Mouse (Mus musculus) hindbrain, embryonic 15.5 days (tissue): Measurements from ENCODE around the gene Col7a1. TPM values are rescaled to one million over a fixed set of nuclear protein-coding genes. Genes with fewer than 3 reads are reported as not detected.

Experiments
- ATAC-seq: fragments of 200-750 bp; cut with Nextera tagmentation; 2 replicates; pipeline ENCODE4 v1.8.0; 2017; ENCODE audit warnings: low read depth, moderate number of reproducible peaks, moderate TSS enrichment; ENCODE audit not compliant: low FRiP score
- H3K27ac ChIP-seq: fragments of 300-500 bp; sonication (generic); replicated peaks from 2 replicates; pipeline ENCODE4 v1.5.1; 2015; ENCODE audit warnings: mild to moderate bottlenecking, inconsistent platforms
- H3K27me3 ChIP-seq: fragments of 300-500 bp; sonication (generic); 2 replicates; pipeline ENCODE4 v1.6.1; 2015; ENCODE audit warnings: control low read depth, inconsistent platforms
- H3K36me3 ChIP-seq: fragments of 300-500 bp; sonication (generic); 2 replicates; pipeline ENCODE4 v1.6.1; 2015; ENCODE audit warnings: control low read depth, inconsistent platforms
- H3K4me1 ChIP-seq: fragments of 300-500 bp; sonication (generic); replicated peaks from 2 replicates; pipeline ENCODE4 v1.6.1; 2015; ENCODE audit warnings: control low read depth, inconsistent platforms
- H3K4me2 ChIP-seq: fragments of 300-500 bp; sonication (generic); 2 replicates; pipeline ENCODE4 v1.6.1; 2015; ENCODE audit warnings: moderate library complexity, mild to moderate bottlenecking, inconsistent platforms
- H3K4me3 ChIP-seq: fragments of 300-500 bp; sonication (generic); 2 replicates; pipeline ENCODE4 v1.5.1; 2015; ENCODE audit warnings: mild to moderate bottlenecking, inconsistent platforms
- H3K9ac ChIP-seq: fragments of 300-500 bp; sonication (generic); 2 replicates; pipeline ENCODE4 v1.6.1; 2015; ENCODE audit warnings: inconsistent platforms
- H3K9me3 ChIP-seq: fragments of 300-500 bp; sonication (generic); 2 replicates; pipeline ENCODE4 v1.6.1; 2016; ENCODE audit warnings: control low read depth, inconsistent platforms
- WGBS: fragments of 180-500 bp; shearing (Covaris S2); methylation state at CpG from one replicate; pipeline ENCODE4 v1.1.7; 2015; 5-methylcytosine and 5-hydroxymethylcytosine counted together
- polyA plus RNA-seq: library from polyadenylated mRNA; unstranded; fragments of >200 nt; fragmentation: Nextera tagmentation; extraction: Ambion mirVana; gene quantifications from 2 replicates; pipeline ENCODE4 v1.2.1, GENCODE M21; 2015

Gene Col7a1
- polyA plus RNA-seq, 1 experiment from 2014 or later: 2.1 TPM

DNA sequence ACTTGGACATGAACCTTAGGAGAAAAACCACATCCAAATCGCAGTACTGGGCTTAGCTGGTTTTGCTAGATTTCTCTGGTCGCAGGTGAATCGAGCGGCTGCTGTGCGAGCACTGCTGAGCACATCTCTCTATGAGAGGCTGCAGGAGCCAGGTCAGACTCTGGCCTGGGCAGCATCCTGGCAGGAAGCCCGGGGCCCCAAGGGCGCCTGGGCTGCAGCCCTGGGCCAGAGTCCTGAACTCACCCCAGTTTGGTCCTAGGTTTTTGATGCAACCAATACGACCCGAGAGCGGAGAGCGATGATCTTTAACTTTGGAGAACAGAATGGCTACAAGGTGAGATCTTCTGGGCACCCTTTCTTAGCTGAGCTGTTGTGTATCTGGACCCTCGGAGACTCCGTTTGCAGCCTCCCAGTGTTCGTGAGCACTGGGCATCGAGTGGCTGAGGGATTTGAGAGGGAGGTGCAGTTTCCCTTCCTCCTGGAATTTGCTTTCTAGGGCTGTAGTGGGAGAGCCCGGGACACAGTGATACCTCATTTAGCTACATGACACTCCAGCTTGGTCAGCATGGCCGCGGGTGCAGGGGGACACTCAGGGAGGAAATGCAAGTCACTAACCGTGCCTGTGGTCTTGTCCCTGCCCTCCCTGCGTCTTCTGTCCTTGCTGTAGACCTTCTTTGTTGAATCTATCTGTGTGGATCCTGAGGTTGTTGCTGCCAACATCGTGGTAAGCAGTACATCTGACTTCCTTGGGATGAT, 53.8 kb downstream of the Col7a1 start:
- ATAC-seq: no peak
- Histone ChIP-seq H3K27me3 (no peaks in the 10 kb centered on the region), H3K27ac (no peak overlapping the region), H3K4me3 (no peak overlapping the region), H3K36me3 (peaks cover 23% of the 10 kb centered on the region), H3K4me2 (no peak overlapping the region), H3K9me3 (no peaks in the 10 kb centered on the region), H3K4me1 (no peaks in the 10 kb centered on the region), H3K9ac (no peak overlapping the region)
- WGBS: 83% methylated on average over 21 of the region's 21 CpGs

DNA sequence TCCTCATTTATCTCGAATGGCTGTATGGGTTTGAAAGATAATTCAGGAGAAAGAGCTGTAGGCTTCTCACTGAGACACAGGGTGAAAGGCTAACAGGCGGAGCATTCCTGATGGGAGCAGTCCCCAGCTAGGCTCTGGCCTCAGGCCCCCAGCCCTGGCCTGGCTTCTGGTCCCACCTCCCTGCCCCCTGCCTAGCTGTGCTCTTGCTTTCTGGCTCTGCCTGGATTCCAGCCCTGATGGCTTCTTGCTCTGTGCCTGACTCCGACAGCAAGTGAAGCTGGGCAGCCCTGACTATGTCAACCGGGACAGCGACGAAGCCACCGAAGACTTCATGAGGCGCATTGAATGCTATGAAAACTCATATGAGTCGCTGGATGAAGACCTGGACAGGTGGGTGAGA, 54.7 kb downstream of the Col7a1 start:
- Histone ChIP-seq H3K4me2 (no peak overlapping the region), H3K4me1 (no peaks in the 10 kb centered on the region), H3K4me3 (no peak overlapping the region), H3K27me3 (no peaks in the 10 kb centered on the region), H3K9ac (no peak overlapping the region), H3K9me3 (no peaks in the 10 kb centered on the region), H3K36me3 (peaks cover 24% of the 10 kb centered on the region), H3K27ac (no peak overlapping the region)
- ATAC-seq: no peak
- 82% methylated on average over 9 of the region's 9 CpGs for WGBS

DNA sequence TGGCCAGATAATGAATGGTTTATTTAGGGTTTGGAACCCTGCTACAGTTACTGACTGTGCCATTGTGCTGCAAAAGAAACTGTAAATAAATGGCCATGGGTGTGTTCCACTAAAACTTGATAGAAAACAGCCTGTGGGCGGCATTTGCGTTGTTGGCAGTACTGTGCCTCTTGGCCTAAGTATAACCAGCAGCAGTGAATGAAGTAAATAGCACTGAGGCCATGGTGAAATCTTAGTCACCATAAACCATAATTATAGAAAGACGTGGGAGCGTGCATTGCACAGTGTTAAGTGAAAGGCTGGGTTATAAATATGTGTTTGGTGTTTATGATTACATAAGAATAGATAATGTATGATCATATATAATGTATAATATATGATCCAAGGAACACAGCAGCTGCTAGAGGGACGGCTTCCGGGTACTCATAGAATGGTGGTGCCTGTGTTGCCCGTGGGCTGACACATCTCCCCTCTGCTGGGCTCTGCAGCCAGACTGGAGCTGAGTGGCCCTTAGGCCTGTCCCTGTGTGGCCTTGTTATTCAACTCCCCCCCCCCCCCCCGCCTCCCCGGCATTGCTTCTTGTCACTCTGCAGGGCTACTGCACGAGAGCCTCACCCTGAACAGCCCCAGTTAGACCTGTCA, 55.7 kb downstream of the Col7a1 start:
- no peaks in the 10 kb centered on the region for H3K4me1 ChIP-seq
- H3K36me3 ChIP-seq: peaks cover 24% of the 10 kb centered on the region
- H3K4me3 ChIP-seq: no peak overlapping the region
- H3K4me2 ChIP-seq: no peak overlapping the region
- no peaks in the 10 kb centered on the region for H3K9me3 ChIP-seq
- ATAC-seq: no peak
- 77% methylated on average over 9 of the region's 10 CpGs for WGBS
- no peaks in the 10 kb centered on the region for H3K27me3 ChIP-seq
- no peak overlapping the region for H3K27ac ChIP-seq
- H3K9ac ChIP-seq: no peak overlapping the region

DNA sequence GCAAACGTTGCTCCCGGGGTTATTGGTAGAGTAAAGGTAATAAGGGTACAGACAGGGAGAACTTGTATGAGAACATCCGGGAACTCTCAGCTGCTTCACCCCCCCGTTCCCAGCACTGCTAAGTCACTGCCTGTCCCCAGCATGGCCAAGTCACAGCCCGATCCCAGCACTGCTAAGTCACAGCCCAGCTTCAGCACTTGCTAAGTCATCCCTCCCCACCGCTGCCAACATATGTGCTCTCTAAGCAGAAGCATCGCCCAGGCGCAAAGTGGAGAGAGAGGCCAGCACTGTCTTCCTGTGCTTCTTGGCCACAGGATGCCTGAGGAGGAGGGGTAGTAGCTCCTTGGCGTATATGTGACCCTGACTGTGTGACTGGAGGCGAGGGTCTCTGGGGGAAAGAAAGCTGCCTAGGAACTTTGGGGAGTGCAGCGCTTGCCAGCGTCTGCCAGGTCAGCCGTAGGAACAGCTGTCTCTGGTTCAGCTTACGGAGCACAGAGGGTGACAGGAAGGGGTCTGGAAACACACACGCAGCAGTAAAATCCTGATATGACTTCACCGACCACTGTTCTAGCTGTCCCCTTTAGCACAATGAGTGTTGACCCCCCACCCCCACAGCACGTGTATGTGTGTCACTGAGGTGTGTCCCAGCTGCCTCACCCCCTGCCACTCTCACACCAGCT, 56.4 kb downstream of the Col7a1 start:
- peaks cover 24% of the 10 kb centered on the region for H3K36me3 ChIP-seq

DNA sequence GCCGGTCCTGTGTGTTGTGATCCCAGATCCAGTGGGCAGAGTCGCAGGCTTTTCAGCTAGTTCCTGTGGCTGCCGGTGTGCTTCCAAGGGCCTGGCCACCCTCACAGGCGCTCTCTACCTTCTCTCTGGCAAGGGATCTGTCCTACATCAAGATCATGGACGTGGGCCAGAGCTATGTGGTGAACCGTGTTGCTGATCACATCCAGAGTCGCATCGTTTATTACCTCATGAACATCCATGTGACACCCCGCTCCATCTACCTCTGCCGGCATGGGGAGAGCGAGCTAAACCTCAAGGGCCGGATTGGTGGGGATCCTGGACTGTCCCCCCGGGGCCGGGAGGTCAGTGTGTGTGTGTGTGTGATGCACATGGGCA, 56.9 kb downstream of the Col7a1 start:
- ATAC-seq: 0 out of 2 replicates have a peak, but pooled peaks have one; percentile 38
- WGBS: 89% methylated on average over 14 of the region's 14 CpGs
- no peaks in the 10 kb centered on the region for H3K4me1 ChIP-seq

More for the DNA sequence above, 56.4 kb downstream of the Col7a1 start:
- H3K27me3 ChIP-seq: no peaks in the 10 kb centered on the region
- H3K9ac ChIP-seq: no peak overlapping the region
- no peaks in the 10 kb centered on the region for H3K9me3 ChIP-seq
- no peak for ATAC-seq
- no peak overlapping the region for H3K4me2 ChIP-seq
- H3K4me3 ChIP-seq: no peak overlapping the region
- H3K27ac ChIP-seq: no peak overlapping the region
- 60% methylated on average over 17 of the region's 17 CpGs for WGBS
- H3K4me1 ChIP-seq: no peaks in the 10 kb centered on the region

DNA sequence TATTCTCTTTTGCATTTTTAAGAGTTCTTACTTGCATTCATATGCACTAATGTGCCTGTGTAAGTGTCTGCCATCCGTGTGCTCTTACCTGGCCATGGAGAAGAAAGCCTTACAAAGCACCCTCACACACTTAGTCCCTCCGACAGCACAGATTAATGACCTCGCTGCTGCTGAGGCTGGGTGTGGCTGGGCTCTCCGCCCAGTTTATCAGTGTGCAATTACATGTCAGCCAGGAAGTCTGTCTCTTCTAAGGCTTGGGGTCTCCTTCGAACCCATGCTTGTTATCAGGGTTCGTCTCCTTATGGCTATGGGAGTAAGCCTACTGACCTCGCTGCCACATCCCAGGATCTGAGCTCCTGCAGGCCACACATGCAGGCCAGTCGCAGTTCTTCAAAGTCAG, 62.0 kb downstream of the Col7a1 start:
- H3K36me3 ChIP-seq: peaks cover 11% of the 10 kb centered on the region
- H3K27me3 ChIP-seq: no peaks in the 10 kb centered on the region
- WGBS: 79% methylated on average over 8 of the region's 8 CpGs
- H3K4me3 ChIP-seq: no peak overlapping the region
- no peak overlapping the region for H3K27ac ChIP-seq
- no peak for ATAC-seq
- H3K9me3 ChIP-seq: no peaks in the 10 kb centered on the region
- H3K4me1 ChIP-seq: no peaks in the 10 kb centered on the region
- no peak overlapping the region for H3K9ac ChIP-seq
- no peak overlapping the region for H3K4me2 ChIP-seq

More for the DNA sequence above, 56.9 kb downstream of the Col7a1 start:
- H3K9me3 ChIP-seq: no peaks in the 10 kb centered on the region
- no peak overlapping the region for H3K4me3 ChIP-seq
- no peak overlapping the region for H3K27ac ChIP-seq
- H3K36me3 ChIP-seq: peaks cover 22% of the 10 kb centered on the region
- no peaks in the 10 kb centered on the region for H3K27me3 ChIP-seq
- no peak overlapping the region for H3K4me2 ChIP-seq
- no peak overlapping the region for H3K9ac ChIP-seq

DNA sequence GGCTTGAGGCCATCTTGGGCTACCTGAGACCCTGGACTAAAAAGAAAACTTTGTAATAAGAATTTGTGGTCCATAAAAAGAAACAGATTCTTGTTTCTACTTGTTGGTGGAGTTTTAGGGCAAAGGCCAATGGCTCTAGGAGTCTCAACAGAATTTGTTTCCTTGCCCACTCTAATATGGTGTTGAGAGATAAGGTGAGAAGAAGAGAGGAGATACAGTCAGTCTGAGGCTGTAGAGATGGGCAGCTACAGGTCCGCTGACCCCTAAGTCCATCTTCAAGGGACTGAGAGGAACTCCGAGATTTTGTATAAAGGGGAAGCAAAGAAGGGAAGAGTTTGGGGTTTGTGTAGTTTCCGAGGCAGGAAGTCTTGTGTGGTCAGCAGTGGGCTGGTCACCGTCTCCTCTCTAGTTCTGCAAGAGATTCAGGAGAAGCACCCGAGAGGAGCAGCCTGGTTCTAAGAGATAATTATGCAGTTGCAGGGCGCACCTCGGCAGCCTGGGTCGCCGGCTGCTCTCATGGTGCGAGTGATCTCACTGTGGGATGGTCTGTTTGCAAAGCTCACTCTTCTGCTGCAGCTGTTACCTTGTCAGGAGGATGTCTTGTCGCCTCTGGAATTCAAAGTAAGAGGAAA, 63.7 kb downstream of the Col7a1 start:
- Histone ChIP-seq H3K9ac (no peak overlapping the region), H3K27me3 (no peaks in the 10 kb centered on the region), H3K4me1 (no peaks in the 10 kb centered on the region), H3K27ac (no peak overlapping the region), H3K36me3 (peaks cover 6% of the 10 kb centered on the region), H3K4me3 (no peak overlapping the region), H3K9me3 (no peaks in the 10 kb centered on the region), H3K4me2 (no peak overlapping the region)
- WGBS: 78% methylated on average over 11 of the region's 11 CpGs
- no peak for ATAC-seq

DNA sequence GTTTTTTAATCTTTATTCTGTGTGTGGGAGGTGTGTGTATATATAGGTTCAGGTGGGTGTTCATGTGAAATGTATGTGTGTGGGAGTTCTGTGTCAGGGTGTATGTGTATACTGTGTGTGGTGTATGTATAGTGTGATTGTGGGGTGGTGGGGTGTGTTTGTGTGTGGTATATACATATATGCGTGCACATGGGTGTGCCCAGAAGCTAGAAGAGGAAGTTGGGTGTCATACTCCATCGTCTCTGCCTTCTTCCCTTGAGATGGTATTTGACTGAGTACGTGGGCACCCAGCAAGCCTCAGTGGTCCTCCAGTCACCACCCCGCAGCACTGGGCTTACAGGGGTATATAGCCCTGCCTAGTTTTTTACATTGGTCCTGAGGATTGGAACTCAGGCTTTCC, 68.0 kb downstream of the Col7a1 start:
- H3K9ac ChIP-seq: no peak overlapping the region
- no peaks in the 10 kb centered on the region for H3K4me1 ChIP-seq
- 88% methylated on average over 4 of the region's 4 CpGs for WGBS
- no peak overlapping the region for H3K4me3 ChIP-seq
- H3K9me3 ChIP-seq: no peaks in the 10 kb centered on the region
- no peak for ATAC-seq
- H3K4me2 ChIP-seq: no peak overlapping the region
- H3K27ac ChIP-seq: no peak overlapping the region
- H3K27me3 ChIP-seq: no peaks in the 10 kb centered on the region
- H3K36me3 ChIP-seq: peaks cover 17% of the 10 kb centered on the region

DNA sequence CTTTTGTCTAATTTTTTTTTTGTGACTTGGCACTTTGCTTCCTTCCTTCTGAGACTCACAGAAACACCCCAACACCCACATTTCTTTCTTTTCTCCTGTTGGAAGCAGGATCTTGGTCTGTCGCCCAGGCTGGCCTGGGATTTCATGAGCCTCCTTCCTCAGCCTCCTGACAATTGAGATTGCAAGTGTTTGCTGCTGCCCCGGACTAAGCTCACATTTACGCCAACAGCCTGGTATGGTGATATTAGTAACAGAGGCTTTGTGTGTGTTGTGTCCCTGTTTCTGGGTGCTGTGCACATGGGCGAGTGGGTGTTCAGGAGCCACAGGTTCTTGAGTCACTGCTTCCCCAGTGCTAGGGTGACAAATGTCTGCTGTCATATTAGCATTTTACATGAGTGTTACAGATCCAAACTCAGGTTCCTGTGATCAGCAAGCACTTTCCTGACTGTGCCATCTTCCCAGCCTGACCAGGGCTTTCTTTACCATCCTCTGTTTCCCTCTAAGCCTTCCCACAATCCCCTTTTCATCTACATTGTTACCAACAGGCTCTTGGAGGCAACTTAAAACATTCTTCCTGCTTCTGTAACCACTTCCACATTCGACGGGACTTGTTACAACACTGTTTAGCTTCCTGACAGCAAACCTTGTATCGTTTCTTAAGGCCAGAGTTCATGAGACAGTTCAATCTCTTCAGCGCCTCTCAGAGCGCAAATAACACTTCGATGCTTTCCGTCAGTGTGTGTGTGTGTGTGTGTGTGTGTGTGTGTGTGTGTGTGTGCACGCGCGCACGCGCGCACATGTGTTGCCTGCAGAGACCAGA, 69.7 kb downstream of the Col7a1 start:
- H3K4me3 ChIP-seq: no peak overlapping the region
- no peaks in the 10 kb centered on the region for H3K9me3 ChIP-seq
- no peak overlapping the region for H3K9ac ChIP-seq
- H3K4me2 ChIP-seq: no peak overlapping the region
- ATAC-seq: no peak
- no peak overlapping the region for H3K27ac ChIP-seq
- H3K4me1 ChIP-seq: no peaks in the 10 kb centered on the region
- 93% methylated on average over 17 of the region's 17 CpGs for WGBS
- H3K27me3 ChIP-seq: no peaks in the 10 kb centered on the region
- H3K36me3 ChIP-seq: peaks cover 17% of the 10 kb centered on the region

DNA sequence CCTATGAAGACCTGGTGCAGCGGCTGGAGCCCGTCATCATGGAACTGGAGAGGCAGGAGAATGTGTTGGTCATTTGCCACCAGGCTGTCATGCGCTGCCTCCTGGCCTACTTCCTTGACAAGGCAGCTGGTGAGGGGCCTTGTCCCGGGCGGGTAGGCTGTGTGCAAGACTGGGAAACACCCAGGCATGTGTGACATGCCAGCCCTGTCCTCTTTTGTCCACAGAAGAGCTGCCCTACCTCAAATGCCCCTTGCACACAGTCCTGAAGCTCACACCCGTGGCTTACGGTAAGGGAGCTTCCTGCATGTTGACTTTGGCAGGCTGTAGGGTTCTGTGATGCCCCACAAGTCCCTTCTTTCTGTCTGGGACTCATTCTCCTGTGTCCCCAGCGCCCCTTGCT, 74.1 kb downstream of the Col7a1 start:
- H3K4me2 ChIP-seq: no peak overlapping the region

DNA sequence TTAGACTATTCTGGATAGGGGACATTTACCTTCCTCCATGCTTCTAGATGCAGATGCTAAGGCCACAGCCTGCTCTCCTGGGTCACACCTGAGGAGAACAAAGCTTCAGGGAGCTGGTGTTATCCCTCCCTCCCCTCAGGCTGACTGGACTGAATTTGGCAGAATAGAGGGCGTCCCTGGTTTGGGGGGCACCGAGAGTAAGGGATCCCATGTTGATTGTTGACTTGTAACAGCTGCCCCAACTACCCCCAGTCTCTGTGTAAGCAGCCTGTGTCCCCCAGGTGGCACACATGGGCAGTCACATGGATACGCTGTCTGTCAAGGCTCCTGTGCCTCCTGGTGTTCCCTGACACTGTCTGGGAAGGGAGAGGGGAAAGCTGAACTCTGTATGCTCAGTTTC, 75.0 kb downstream of the Col7a1 start:
- Histone ChIP-seq H3K9ac (no peak overlapping the region), H3K27me3 (no peaks in the 10 kb centered on the region), H3K4me2 (no peak overlapping the region), H3K27ac (no peak overlapping the region), H3K4me3 (no peak overlapping the region), H3K36me3 (peaks cover 15% of the 10 kb centered on the region), H3K4me1 (no peaks in the 10 kb centered on the region), H3K9me3 (no peaks in the 10 kb centered on the region)
- ATAC-seq: no peak
- WGBS: 75% methylated on average over 3 of the region's 3 CpGs

More for the DNA sequence above, 74.1 kb downstream of the Col7a1 start:
- Histone ChIP-seq H3K27me3 (no peaks in the 10 kb centered on the region), H3K4me1 (no peaks in the 10 kb centered on the region), H3K4me3 (no peak overlapping the region), H3K27ac (no peak overlapping the region), H3K9me3 (no peaks in the 10 kb centered on the region), H3K9ac (no peak overlapping the region), H3K36me3 (peaks cover 17% of the 10 kb centered on the region)
- WGBS: 83% methylated on average over 8 of the region's 8 CpGs
- no peak for ATAC-seq
